Mouse (Mus musculus): ENCODE results near the gene Grin2b. TPM values are rescaled to one million over a fixed set of nuclear protein-coding genes. Genes with fewer than 3 reads are reported as not detected.

The Grin2b gene
- polyA plus RNA-seq, 1 experiment from 2014 or later, result 50.7 TPM

DNA sequence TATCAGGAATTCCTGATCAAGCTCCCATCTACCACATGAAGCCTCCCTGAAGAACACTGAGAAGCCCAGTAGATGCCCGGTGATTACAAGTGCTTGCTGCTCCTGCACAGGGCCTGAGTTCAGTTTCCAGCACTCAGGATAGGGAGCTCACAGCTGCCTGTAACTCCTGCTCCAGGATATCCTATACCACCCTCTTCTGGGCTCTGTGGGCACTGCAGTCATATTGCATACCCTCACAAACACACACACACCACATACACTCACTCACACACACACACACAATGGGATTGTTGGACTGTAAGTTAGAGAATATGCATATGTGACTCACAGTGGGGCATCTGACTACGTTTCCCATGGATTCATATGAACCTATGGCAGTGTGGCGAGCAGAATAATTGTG is 55.9 kb downstream of the Grin2b start:
- Histone ChIP-seq H3K27ac (no peak overlapping the region), H3K9me3 (ENCODE audit: control insufficient read depth, low read length) (no peaks in the 10 kb centered on the region), H3K4me2 (replicated peaks) (no peak overlapping the region), H3K4me1 (replicated peaks; ENCODE audit: control insufficient read depth, insufficient read depth, low read length) (no peaks in the 10 kb centered on the region), H3K4me3 (replicated peaks; ENCODE audit: low read length) (no peak overlapping the region), H3K27me3 (ENCODE audit: control insufficient read depth, insufficient read depth, low read length) (no peaks in the 10 kb centered on the region), H3K9ac (no peak overlapping the region), H3K36me3 (replicated peaks; ENCODE audit: control insufficient read depth, insufficient read depth) (no peaks in the 10 kb centered on the region)
- 92% methylated on average over 3 of the region's 3 CpGs for WGBS
- ATAC-seq (ENCODE audit: low FRiP score) (no peak), DNase-seq (ENCODE audit: low spot score) (no peak)

DNA sequence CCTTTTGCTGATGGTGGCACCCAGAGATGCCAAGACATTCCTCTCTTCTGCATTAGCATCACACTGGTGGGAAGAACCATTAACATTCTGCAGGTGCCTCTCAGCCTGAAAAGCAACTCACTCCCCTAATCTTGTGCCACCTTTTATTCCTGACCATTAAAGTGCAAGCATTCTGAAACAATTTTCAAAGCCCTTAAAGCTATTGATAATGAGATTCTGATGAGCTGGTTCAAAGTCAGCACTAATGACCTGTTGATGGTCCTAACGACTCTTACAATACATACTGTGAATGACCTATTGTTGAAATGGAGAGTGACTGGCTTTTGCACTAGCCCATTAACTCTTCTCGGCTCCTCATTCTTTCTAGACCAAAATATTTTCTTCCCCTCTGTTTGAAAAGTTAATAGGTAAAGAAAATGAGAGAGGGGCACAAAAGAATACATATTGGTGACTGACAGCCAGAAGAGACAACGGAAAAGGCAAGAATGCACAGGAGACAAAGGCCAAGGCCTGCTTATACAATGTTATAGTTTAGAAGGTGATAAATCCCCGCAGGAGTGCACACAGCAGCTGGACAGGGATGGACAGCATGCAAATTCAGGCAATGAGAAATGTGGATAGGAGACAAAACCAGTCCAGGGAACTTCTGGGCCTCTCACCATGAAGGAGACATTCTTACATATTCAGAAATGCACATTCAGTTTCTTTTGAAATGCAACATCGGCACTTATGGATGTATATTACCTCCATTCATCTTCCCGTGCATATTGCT is 59.5 kb downstream of the Grin2b start:
- WGBS, result 35% methylated on average over 6 of the region's 6 CpGs
- no peak overlapping the region for H3K9ac ChIP-seq
- DNase-seq (ENCODE audit: low spot score) (no peak), ATAC-seq (ENCODE audit: low FRiP score) (no peak)
- no peak overlapping the region for H3K27ac ChIP-seq
- no peaks in the 10 kb centered on the region for H3K27me3 ChIP-seq (ENCODE audit: control insufficient read depth, insufficient read depth, low read length)
- no peaks in the 10 kb centered on the region for H3K9me3 ChIP-seq (ENCODE audit: control insufficient read depth, low read length)
- H3K4me3 ChIP-seq (replicated peaks; ENCODE audit: low read length), result no peak overlapping the region
- H3K4me1 ChIP-seq (replicated peaks; ENCODE audit: control insufficient read depth, insufficient read depth, low read length), result peaks cover 3% of the 10 kb centered on the region; the same call in 1 of the 2 replicates
- no peaks in the 10 kb centered on the region for H3K36me3 ChIP-seq (replicated peaks; ENCODE audit: control insufficient read depth, insufficient read depth)
- H3K4me2 ChIP-seq (replicated peaks), result no peak overlapping the region

DNA sequence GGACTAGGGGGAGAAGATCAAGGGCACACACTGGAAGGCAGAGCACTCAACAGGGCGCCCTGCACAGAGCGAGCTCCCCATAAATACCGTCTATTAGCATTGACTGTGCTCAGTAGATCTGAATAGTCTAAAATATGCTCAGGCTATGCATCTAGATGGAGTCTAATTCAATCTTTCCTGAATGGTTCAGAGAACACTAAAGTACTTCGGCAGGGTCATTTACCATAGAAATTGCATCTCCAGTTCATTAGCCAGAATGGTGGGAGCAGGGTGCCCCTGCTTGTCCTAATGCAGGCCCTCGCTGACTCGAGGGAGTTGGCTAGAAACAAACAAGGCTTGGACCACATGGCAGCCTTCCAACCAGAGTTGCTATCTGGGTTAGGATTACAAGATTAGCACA is 64.1 kb downstream of the Grin2b start:
- H3K27ac ChIP-seq, result no peak overlapping the region; the same call in 1 of the 2 replicates
- peaks cover 3% of the 10 kb centered on the region for H3K4me1 ChIP-seq (replicated peaks; ENCODE audit: control insufficient read depth, insufficient read depth, low read length)
- no peak overlapping the region for H3K4me3 ChIP-seq (replicated peaks; ENCODE audit: low read length)
- no peaks in the 10 kb centered on the region for H3K27me3 ChIP-seq (ENCODE audit: control insufficient read depth, insufficient read depth, low read length)
- ATAC-seq (ENCODE audit: low FRiP score) (peak; percentile 59; the same call in 1 of the 2 replicates), DNase-seq (ENCODE audit: low spot score) (peak; percentile 40)
- no peak overlapping the region for H3K4me2 ChIP-seq (replicated peaks)
- H3K9me3 ChIP-seq (ENCODE audit: control insufficient read depth, low read length), result no peaks in the 10 kb centered on the region
- H3K9ac ChIP-seq, result no peak overlapping the region
- H3K36me3 ChIP-seq (replicated peaks; ENCODE audit: control insufficient read depth, insufficient read depth), result no peaks in the 10 kb centered on the region
- 53% methylated on average over 6 of the region's 6 CpGs for WGBS

DNA sequence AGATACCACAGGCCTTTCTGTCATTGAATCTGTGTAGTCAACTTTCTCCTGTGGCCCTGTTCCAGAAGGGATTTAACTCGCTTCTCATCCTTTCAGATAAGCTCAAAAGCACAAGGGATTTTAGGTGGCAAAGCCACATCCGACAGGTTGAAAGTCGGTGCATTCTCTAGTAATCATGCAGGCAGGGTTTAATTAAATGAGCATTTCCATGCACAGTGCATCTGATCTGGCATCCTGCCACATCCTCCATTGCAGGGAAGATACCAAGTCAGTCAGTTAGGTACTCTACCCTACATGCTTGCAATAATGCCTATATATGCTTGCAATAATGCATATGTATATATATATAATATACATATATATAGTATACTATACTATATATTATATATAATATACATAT is 64.8 kb downstream of the Grin2b start:
- H3K9me3 ChIP-seq (ENCODE audit: control insufficient read depth, low read length), result no peaks in the 10 kb centered on the region
- WGBS, result 63% methylated on average over 3 of the region's 3 CpGs
- no peak overlapping the region for H3K9ac ChIP-seq
- H3K4me3 ChIP-seq (replicated peaks; ENCODE audit: low read length), result no peak overlapping the region
- H3K27ac ChIP-seq, result no peak overlapping the region
- DNase-seq (ENCODE audit: low spot score) (no peak), ATAC-seq (ENCODE audit: low FRiP score) (no peak)
- H3K4me1 ChIP-seq (replicated peaks; ENCODE audit: control insufficient read depth, insufficient read depth, low read length), result peaks cover 3% of the 10 kb centered on the region
- no peak overlapping the region for H3K4me2 ChIP-seq (replicated peaks)
- no peaks in the 10 kb centered on the region for H3K27me3 ChIP-seq (ENCODE audit: control insufficient read depth, insufficient read depth, low read length)
- H3K36me3 ChIP-seq (replicated peaks; ENCODE audit: control insufficient read depth, insufficient read depth), result no peaks in the 10 kb centered on the region

DNA sequence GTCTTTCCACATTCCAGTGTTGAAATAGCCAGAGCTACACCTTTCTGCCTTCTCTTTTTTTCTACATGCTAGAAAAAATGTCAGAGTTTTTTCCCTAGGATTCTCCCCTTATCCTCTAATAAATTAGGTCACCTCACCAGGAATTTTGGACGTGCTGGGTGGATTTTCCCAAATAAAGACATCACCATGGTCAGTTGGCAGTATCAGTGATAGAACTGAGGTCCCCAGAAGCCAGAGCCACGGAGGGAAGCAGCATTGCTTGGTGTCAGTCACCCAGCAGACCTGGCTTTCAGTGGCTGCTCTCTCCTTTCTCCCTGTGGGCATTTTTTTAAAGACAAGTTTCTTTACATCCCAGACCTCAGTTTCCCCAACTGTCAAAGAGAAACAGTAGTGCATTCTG is 68.1 kb downstream of the Grin2b start:
- WGBS, result 62% methylated on average over 2 of the region's 2 CpGs
- no peak overlapping the region for H3K4me2 ChIP-seq (replicated peaks)
- no peak for ATAC-seq (ENCODE audit: low FRiP score)
- H3K27me3 ChIP-seq (ENCODE audit: control insufficient read depth, insufficient read depth, low read length), result no peaks in the 10 kb centered on the region
- H3K9ac ChIP-seq, result no peak overlapping the region
- no peak overlapping the region for H3K27ac ChIP-seq
- H3K4me3 ChIP-seq (replicated peaks; ENCODE audit: low read length), result no peak overlapping the region
- no peaks in the 10 kb centered on the region for H3K9me3 ChIP-seq (ENCODE audit: control insufficient read depth, low read length)
- DNase-seq (ENCODE audit: low spot score), result no peak
- peaks cover 3% of the 10 kb centered on the region for H3K4me1 ChIP-seq (replicated peaks; ENCODE audit: control insufficient read depth, insufficient read depth, low read length)
- H3K36me3 ChIP-seq (replicated peaks; ENCODE audit: control insufficient read depth, insufficient read depth), result no peaks in the 10 kb centered on the region

DNA sequence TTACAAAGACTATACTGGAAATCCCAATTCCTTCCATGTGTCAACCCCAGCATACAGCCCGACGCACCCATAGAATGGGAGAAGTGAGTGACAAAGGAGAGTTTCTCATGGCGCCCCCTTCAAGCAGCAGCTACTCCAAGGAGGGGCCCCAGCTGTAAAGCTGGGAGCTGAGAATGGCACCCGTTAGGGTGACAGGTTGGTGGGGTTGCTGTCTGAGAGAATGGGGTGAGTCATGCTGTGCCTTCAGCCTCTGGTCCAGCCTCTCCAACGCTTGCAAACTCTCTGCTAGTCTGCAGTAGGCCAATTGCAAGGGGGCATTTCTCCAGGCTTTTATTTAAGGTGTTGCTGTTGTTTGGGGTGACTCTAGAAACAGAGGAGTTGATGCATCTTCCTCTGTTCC is 73.1 kb downstream of the Grin2b start:
- no peak overlapping the region for H3K9ac ChIP-seq
- H3K27ac ChIP-seq, result no peak overlapping the region
- no peak for ATAC-seq (ENCODE audit: low FRiP score)
- no peak for DNase-seq (ENCODE audit: low spot score)
- WGBS, result 87% methylated on average over 5 of the region's 5 CpGs
- H3K36me3 ChIP-seq (replicated peaks; ENCODE audit: control insufficient read depth, insufficient read depth), result no peaks in the 10 kb centered on the region
- H3K4me1 ChIP-seq (replicated peaks; ENCODE audit: control insufficient read depth, insufficient read depth, low read length), result no peaks in the 10 kb centered on the region
- H3K4me3 ChIP-seq (replicated peaks; ENCODE audit: low read length), result no peak overlapping the region
- no peak overlapping the region for H3K4me2 ChIP-seq (replicated peaks)
- H3K27me3 ChIP-seq (ENCODE audit: control insufficient read depth, insufficient read depth, low read length), result no peaks in the 10 kb centered on the region
- H3K9me3 ChIP-seq (ENCODE audit: control insufficient read depth, low read length), result no peaks in the 10 kb centered on the region; the same call in 1 of the 2 replicates

DNA sequence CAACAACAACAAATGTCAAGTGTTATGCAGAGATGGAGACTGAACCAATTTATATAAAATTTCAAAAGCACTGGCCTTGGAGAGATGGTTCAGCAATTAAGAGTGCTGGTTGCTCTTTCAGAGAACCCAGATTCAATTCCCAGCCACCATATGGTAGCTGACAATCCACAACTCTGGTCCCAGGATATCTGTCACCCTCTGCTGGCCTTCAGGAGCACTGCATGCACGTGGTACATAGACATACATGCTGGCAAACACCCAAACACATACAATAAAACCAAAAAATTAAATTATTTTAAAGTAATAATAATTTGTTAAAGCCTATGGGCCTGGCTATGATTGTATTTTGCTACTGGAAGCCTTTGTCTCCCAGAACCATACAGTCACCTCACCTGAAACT is 77.0 kb downstream of the Grin2b start:
- no peak overlapping the region for H3K27ac ChIP-seq
- no peak overlapping the region for H3K4me3 ChIP-seq (replicated peaks; ENCODE audit: low read length)
- H3K27me3 ChIP-seq (ENCODE audit: control insufficient read depth, insufficient read depth, low read length), result no peaks in the 10 kb centered on the region
- DNase-seq (ENCODE audit: low spot score), result no peak
- H3K9ac ChIP-seq, result no peak overlapping the region
- no peak for ATAC-seq (ENCODE audit: low FRiP score)
- no peaks in the 10 kb centered on the region for H3K4me1 ChIP-seq (replicated peaks; ENCODE audit: control insufficient read depth, insufficient read depth, low read length)
- 44% methylated on average over 1 of the region's 1 CpGs for WGBS
- no peak overlapping the region for H3K4me2 ChIP-seq (replicated peaks)
- H3K9me3 ChIP-seq (ENCODE audit: control insufficient read depth, low read length), result no peaks in the 10 kb centered on the region; the same call in 1 of the 2 replicates
- H3K36me3 ChIP-seq (replicated peaks; ENCODE audit: control insufficient read depth, insufficient read depth), result no peaks in the 10 kb centered on the region

DNA sequence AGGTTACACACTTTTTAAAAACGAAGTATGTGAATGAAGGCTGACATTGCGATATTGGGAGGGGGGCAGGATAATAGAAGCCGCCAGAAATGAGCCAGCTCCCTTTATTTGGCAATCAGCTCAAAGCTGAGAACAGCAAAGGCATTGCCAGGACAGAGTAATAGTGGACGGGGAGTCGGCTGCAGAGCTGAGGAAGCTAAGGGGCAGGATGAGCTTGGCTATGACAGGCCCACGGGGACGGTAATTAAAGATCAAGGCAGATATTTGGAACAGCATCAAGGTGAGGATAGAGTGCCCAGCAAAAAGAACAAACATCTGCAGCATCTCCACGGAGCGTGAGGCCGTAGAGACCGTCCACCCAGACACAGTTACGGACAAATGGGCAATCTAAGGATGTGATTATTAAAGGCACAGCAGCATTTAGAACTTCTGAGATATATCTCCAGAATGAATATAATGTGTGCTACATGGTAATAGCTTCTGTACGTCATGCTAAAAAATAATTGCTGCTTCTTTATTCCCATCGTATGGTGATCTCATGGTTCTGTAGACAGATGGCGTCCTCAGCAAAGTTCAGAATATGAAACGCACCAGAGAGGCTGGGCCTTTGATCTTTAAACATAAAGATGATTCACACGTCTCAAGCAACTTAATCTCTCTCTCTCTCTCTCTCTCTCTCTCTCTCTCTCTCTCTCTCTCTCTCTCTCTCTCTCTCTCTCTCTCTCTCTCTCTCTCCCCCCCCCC is 93.1 kb downstream of the Grin2b start:
- Histone ChIP-seq H3K9me3 (ENCODE audit: control insufficient read depth, low read length) (no peaks in the 10 kb centered on the region), H3K27ac (peak overlapping the region; percentile 43; the same call in 1 of the 2 replicates), H3K36me3 (replicated peaks; ENCODE audit: control insufficient read depth, insufficient read depth) (no peaks in the 10 kb centered on the region), H3K9ac (no peak overlapping the region), H3K4me1 (replicated peaks; ENCODE audit: control insufficient read depth, insufficient read depth, low read length) (peaks cover 8% of the 10 kb centered on the region), H3K27me3 (ENCODE audit: control insufficient read depth, insufficient read depth, low read length) (no peaks in the 10 kb centered on the region), H3K4me2 (replicated peaks) (no peak overlapping the region; the same call in 1 of the 2 replicates), H3K4me3 (replicated peaks; ENCODE audit: low read length) (no peak overlapping the region)
- no peak for ATAC-seq (ENCODE audit: low FRiP score)
- WGBS, result 65% methylated on average over 17 of the region's 17 CpGs
- no peak for DNase-seq (ENCODE audit: low spot score)

DNA sequence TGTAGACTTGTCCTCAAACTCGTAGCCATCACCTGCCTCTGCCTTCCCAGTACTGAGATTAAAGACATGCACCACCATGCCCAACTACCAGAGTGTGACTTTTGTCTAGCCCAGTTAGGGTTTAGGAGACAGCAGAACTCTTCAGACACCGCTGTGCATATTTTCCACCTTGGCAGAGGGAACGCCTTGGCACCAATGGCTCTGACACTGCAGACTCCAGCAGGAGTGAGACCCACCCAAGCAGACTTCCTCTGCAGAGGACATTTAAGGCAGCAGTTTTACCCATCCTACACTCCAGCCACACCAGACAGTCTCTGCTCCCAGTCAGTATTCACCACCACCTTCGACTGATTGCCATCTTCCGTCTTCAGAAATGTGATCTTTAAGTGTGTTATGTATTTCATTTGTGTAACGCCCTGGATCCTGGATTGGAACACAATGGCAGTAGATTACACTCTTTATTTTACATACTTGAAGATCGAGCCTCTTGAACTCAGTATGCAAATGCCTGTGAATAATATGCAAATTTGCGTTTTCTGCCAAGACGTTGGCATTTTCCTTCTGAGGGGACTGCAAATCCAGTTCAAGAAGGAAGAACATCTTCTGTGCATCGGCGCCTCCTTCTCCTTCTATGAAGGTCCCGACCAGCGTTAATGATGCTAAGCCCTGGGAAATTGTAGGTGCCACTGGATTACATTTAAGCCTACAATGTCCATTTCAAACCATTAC is 100.8 kb downstream of the Grin2b start:
- no peaks in the 10 kb centered on the region for H3K36me3 ChIP-seq (replicated peaks; ENCODE audit: control insufficient read depth, insufficient read depth)
- no peaks in the 10 kb centered on the region for H3K4me1 ChIP-seq (replicated peaks; ENCODE audit: control insufficient read depth, insufficient read depth, low read length)
- H3K4me2 ChIP-seq (replicated peaks), result no peak overlapping the region
- no peaks in the 10 kb centered on the region for H3K9me3 ChIP-seq (ENCODE audit: control insufficient read depth, low read length)
- no peak overlapping the region for H3K9ac ChIP-seq
- ATAC-seq (ENCODE audit: low FRiP score), result no peak
- no peaks in the 10 kb centered on the region for H3K27me3 ChIP-seq (ENCODE audit: control insufficient read depth, insufficient read depth, low read length)
- H3K27ac ChIP-seq, result no peak overlapping the region
- H3K4me3 ChIP-seq (replicated peaks; ENCODE audit: low read length), result no peak overlapping the region
- 86% methylated on average over 13 of the region's 13 CpGs for WGBS
- DNase-seq (ENCODE audit: low spot score), result no peak

Data from hindbrain, embryonic 14.5 days (tissue).